Mouse (Mus musculus) bone marrow macrophage, adult 2 months (primary cell): Measurements from ENCODE around the gene Manba.

ENCODE experiments used
- CTCF ChIP-seq: IDR thresholded peaks from 2 replicates; pipeline ENCODE4 v1.5.1; 2012; ENCODE audit warnings: low read depth, mild to moderate bottlenecking, low read length, moderate library complexity
- POLR2A ChIP-seq: IDR thresholded peaks from 2 replicates; pipeline ENCODE4 v1.6.1; 2012; ENCODE audit warnings: mild to moderate bottlenecking, low read depth, low read length, borderline replicate concordance

GRCm38 (mm10) chr3:135438531-135438912, 46.9 kb upstream of the Manba start:
- TF ChIP-seq CTCF: no peak
- TF ChIP-seq POLR2A: no peak
